Mouse (Mus musculus): ENCODE results near the gene 4930562C15Rik.
A peak's percentile ranks its signal among the peaks of the same experiment; 100 is the strongest.

The 4930562C15Rik gene

GRCm38 (mm10) chr16:4890201-4890709 is 55.0 kb downstream of the 4930562C15Rik start:
- DNase-seq (ENCODE audit: low spot score in 2 of 2), result no peak

- DNase-seq (ENCODE audit: low spot score in 2 of 2), result no peak
These were observed 57.0 kb downstream of the 4930562C15Rik start for GRCm38 (mm10) chr16:4892171-4892570.

DNA sequence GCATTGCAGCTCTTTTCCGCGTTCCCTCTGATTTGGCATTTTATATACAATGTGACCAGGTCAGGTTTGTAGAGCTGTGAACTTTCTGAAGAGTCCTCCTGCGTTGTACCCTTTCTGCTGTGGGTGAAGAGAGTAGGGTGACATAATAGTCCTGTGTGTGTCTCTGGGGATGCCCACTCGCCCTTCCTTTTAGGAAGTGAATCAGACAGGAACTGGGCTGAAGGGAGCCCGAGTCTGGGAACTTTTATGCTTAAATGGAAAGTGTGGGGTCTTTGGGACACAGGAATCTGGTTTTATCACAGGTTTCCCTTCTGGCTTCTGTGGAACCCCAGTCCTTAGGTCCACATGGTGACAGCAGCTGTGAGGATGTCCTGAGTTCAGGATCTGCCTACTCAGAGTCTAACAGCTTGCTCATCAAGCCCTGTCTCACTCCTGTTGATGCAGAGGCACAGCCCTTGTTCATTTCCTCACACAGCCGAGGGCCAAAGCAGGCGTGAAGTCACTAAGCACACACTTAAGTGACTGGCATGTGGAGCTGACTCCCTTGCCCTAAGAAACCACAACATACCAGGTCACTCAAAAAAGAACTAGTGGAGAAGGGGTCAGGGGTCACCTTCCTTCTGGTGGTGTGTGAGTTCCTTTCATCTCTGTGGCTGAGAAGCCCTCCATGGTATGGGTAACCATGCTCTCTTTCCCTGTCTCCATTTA is 59.1 kb downstream of the 4930562C15Rik start:
- no peak for DNase-seq (ENCODE audit: low spot score in 2 of 2)

- no peak for DNase-seq (ENCODE audit: low spot score in 2 of 2)
These were observed 61.2 kb downstream of the 4930562C15Rik start for GRCm38 (mm10) chr16:4896249-4897027.

- no peak for DNase-seq (ENCODE audit: low spot score in 2 of 2)
These were observed 62.0 kb downstream of the 4930562C15Rik start for GRCm38 (mm10) chr16:4897146-4897730.

DNA sequence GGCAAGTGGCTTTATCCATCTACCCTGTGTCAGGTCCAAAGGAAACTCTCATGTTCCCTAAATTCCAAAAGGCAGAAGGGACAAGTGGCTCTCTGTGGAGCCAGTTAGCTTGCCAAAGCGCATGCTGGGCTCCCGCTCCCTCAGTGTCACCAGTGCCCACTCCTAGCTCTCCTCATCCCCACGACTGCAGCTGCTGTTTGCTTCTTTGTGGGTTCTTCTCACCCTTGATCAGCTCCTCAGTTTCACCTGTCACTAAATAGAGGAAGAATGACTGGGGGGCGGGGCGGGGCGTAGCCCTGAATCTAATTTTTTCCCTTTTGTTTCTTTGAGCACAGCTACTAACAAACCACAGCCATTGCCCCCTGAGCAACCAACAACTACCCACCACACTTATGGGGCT is 63.7 kb downstream of the 4930562C15Rik start:
- DNase-seq (ENCODE audit: low spot score in 2 of 2), result no peak

GRCm38 (mm10) chr16:4899711-4900110 is 64.5 kb downstream of the 4930562C15Rik start:
- DNase-seq (ENCODE audit: low spot score in 2 of 2), result no peak

DNA sequence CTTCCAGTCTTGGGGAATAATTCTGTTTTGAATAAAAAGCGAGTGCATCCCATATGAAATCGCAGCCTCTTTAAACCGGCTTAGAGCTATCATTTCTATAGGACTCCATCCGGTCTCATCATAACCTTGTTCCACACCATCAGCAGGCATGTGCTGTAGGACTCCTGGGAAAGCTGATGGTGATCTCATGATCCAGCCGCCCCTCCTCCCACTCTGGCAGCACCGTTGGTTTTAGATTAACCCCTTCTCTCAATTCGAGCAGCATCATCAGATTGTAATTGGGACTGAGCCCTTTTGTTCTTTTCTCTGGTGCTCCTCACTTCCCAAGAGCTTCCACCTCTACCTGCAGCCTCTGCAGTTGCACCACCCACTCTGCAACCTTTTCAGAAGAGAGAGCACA is 66.0 kb downstream of the 4930562C15Rik start:
- no peak for DNase-seq (ENCODE audit: low spot score in 2 of 2)

DNA sequence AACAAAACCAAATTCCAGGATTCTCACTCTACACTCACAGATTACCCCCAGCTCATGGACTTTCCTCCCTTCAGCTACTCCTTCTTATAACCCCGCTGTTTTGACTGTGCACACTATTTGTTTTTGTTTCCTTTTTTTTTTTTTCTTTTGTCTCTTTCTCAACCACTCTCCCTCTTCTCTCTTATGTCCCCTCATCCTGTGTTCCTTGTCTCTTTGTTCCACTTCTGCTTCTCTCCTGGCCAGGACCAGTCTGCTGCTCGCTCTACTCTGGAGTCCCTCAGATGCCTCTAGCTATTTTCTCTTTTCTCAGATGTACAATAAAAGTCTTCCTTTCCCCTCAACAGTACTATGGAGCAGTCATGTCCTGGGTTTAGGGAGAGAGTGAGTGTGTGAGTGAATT is 67.2 kb downstream of the 4930562C15Rik start:
- no peak for DNase-seq (ENCODE audit: low spot score in 2 of 2)

- no peak for DNase-seq (ENCODE audit: low spot score in 2 of 2)
These were observed 68.4 kb downstream of the 4930562C15Rik start for GRCm38 (mm10) chr16:4903491-4904102.

DNA sequence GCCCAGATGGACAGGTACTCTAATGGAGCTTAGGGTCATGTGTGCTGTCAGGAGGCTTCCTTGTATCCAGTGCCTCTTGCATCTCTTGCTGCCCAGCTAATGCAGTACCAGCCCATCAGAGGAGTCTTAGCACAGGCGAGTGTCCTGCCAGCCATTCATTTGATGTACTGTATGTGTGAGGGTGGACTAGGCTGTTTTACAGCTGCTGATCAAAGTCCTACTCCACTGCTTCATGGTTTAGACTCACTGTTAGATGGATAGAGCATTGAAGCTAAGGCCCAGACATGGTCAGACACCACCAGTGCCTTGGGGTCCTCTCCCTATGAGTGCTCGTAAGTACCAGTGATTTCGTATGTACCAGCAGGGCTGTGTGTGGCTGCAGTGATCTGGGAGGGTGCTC is 69.7 kb downstream of the 4930562C15Rik start:
- no peak for DNase-seq (ENCODE audit: low spot score in 2 of 2)

DNA sequence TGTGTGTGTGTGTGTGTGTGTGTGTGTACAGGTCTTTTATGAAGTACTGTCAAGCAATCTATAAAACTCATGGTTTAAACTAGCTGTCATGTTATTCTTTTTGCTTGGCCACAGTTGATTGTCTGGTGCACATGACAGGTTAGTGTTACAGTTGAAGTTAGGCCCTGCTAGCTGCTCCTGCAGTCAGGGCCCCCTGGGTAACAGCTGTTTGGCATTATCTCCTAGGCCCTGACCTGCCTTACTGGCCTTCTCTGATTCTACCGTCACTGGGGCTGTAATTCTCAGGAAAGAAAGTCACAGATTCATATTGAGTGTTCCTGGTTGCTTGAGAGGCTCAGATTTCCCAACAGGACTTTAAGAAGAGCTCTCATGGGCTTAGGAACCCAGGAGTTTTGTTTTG is 70.4 kb downstream of the 4930562C15Rik start:
- DNase-seq (ENCODE audit: low spot score in 2 of 2), result no peak

DNA sequence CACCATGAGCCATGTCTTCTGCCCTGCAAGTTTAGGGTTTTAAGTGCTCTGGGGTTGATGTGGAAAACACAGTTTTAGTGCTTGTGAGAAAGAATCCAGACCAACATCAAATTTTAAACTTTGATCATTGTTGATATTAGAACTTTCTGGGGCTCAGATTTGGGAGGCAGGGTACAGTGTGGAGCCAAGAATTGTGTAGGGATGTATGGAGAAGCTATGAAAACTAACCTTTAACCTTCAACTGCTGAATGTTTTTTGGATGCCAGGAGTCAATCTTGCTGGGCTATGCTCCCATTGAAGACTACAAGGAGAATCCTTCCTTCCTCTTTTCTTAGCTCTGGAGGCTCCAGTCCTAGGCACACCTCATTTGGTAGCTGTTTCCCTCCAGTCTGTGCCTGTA is 71.3 kb downstream of the 4930562C15Rik start:
- no peak for DNase-seq (ENCODE audit: low spot score in 2 of 2)

GRCm38 (mm10) chr16:4907386-4907785 is 72.2 kb downstream of the 4930562C15Rik start:
- no peak for DNase-seq (ENCODE audit: low spot score in 2 of 2)

DNA sequence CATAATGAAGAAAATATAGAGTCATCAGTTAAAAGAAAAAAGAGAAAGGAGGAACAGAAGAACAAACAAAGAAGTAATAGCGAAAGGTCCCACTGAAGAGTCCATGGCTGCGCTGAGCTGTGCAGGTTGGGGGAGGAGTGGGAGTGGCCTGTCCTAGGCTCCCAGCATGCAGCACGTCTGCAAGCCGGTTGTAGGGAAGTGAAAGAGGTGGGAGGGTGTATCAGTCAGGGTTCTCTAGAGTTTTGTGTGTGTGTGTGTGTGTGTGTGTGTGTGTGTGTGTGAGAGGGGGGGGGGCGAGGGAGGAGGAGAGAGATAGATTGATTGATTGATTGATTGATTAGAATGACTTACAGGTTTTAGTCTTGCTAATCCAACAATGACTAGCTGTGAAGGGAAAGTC is 72.8 kb downstream of the 4930562C15Rik start:
- DNase-seq (ENCODE audit: low spot score in 2 of 2), result no peak

DNA sequence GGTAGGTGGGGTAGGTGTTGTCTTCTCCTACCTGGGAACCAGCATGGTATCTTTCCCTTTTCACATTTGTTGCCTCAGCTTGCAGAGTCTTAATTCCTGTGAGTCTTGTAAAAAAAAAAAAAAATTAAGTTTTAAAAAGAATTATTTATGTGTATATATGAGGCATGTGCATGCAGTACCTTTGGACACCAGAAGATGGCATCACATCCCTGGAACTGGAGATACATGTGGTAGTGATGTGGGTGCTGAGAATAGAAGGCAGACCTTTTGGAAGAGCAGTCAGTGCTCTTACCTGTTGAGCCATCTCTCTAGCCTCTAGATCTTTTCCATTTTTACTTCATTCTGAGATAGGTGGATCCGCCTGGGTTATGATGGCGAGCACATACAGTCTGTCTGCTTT is 74.5 kb downstream of the 4930562C15Rik start:
- no peak for DNase-seq (ENCODE audit: low spot score in 2 of 2)

- DNase-seq (ENCODE audit: low spot score in 2 of 2), result no peak
These were observed 75.5 kb downstream of the 4930562C15Rik start for GRCm38 (mm10) chr16:4910758-4911157.

DNA sequence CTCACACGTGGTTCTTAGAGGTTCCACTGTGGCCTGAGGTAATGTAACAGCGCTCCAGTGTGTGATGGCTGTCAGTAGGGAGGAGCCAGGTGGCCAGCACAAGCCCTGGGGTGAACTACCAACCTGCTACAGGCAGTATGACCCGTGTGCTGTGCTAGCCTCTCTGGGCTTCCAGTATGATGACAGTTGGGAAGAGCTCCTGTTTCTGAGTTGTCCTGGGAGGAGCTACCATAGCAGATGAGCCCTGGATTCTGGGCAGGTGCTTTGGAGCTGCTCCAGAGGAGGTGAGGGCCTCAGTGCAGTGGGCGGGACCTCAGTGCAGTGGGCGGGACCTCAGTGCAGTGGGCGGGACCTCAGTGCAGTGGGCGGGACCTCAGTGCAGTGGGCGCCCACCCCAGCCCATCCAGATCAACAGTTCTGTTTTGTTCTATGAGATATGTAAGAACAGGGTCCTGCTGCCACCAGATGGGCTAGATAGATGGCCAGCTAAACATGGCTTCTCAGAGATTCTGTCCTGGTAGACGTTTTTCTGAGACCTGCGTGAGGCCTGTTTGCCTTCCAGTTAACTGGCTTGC is 76.9 kb downstream of the 4930562C15Rik start:
- no peak for DNase-seq (ENCODE audit: low spot score in 2 of 2)

DNA sequence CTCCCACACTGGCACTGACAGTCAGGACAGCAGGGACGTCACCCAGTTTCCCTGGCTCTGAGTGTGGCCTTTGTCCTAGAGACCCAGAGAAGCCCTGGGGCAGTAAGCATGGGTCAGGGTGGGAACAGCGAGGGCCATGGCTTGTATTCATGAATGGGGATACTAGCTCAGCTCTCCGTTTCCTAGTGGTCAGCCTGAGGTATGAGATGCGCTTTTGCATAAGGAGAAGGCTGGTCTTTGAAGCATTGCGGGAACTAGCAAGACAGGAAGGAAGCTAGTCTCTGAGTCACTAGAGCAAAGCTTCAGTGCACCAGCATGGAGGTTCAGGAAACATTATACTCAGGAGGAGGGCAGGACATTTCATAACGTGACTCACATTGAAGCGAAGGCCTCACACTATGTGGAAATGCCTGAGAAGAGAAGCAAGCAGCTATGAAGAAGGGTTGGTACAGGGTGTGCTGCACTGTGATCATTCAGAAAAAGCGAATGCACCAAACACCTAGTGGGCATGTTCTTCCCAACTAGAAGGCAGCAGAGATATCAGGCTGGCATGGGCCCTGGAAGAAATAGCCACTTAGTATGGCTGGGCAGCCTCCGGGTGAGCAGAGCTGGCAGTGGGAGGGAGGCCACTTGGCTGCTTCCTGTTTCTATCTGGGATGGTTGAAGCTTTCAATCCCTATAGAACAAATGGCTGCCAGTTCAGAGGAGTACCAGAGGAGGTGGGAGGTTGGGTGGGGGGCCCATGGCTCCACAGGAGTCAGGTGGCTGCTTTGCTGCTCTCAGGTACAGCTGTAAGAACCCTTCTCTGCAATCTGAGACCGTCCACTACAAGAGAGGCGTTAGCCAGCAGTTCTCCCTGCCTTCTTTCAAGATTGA is 77.9 kb downstream of the 4930562C15Rik start:
- DNase-seq (ENCODE audit: low spot score in 2 of 2), result no peak

DNA sequence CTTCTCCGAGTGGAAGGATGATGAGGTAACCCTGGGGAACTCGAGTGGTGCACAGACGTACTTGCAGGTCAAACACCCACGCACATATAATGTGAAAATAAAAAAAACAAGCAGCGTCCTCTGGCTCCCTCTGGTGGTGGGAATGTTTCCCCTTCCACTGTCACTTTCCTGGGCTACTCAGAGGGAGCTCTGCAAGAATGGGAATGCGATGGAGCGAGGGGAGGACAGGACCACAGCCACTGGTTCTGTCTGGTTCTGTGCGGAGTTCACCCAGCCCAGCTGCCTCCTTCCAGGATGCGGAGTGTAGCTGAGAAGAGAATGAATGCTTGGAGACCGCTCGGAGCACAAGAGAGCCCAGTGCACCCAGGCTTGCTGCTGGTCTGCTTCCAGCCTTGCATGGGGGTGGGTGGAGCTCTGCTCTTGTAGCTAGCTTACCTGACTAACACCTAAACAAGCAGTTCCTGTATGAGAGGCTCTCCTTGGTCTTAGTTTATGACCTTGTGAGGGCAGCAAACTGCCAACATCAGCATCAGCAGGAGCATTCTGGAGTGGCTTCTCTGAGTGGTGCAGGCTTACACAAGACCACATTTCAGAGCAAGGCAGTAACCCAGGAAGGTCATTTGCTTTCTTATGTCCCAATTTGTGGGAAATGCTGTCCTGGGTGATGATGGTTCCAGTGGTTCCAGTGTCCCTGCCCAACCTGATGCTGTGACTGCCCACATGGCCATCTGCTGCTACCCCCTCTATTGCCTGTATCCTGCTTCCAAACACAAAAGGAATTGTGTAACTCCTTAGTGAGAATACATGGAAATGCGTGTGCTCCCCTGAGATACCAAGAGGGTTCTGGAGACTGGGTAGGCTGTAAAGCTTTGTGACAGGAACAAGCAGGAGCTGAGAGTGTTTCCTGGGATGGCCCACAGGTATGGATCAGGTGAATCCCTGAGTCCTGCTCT is 78.8 kb downstream of the 4930562C15Rik start:
- peak; percentile 87 to 90 for DNase-seq (ENCODE audit: low spot score in 2 of 2)

Data from frontal cortex, postnatal 25 days (tissue).